Mouse (Mus musculus): Measurements from ENCODE around the gene Clasp1.

- no peak for TF ChIP-seq CTCF (IDR thresholded peaks at IDR 0.05; ENCODE audit: control insufficient read depth, insufficient read depth, low read length)
- no peak for TF ChIP-seq POLR2A (IDR thresholded peaks at IDR 0.05; ENCODE audit: borderline replicate concordance, control insufficient read depth, low read depth, low read length)
These were observed 104.0 kb downstream of the Clasp1 start for GRCm38 (mm10) chr1:118492811-118493210.
